Mouse (Mus musculus): Measurements from ENCODE around the gene Pyroxd2.

DNA sequence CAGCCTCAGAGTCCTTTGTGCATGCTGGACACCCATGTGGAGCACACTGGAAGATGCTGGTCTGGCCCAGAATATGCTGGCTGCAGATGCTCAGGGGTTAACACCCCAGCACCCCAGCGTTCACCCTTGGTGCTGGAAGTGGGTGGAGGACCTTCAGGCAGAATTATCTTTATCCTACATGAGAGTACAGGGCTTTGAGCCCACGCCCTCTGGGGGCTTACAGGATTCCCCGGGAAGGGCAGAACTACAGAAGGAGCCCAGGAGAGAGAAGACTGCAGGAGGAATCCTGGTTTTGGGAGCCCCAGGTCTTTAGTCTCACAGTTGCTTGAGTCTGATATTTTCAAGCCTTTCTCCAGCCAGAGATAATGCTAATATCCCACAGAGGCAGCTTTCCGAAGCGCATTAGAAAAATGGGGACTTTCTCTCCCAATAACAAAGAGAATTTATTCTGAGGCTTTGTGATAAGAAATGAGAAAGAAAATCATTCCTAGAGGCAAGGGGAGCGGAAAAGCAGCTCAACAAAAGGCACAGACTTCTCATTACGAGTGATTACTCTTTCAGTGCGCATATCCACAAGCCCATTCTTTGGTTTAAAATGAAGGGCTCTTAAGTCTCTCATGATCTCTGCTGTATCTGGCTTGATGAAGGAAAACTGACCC lies 33.1 kb upstream of the Pyroxd2 start:
- no peak for TF ChIP-seq POLR2A (IDR thresholded peaks at IDR 0.05; ENCODE audit: borderline replicate concordance, insufficient read depth, low read length)
- no peak for TF ChIP-seq CTCF (IDR thresholded peaks at IDR 0.05; ENCODE audit: borderline replicate concordance, insufficient read depth, low read depth, low read length)

All from cerebellum, adult 2 months (tissue).